Mouse (Mus musculus) liver (tissue): ENCODE measurements around the gene Rnls.

Experiments used
- DNase-seq: peaks from one replicate; pipeline ENCODE4 v3.0.0-alpha.2; 2020; ENCODE audit warnings: mixed read lengths

The Rnls gene

DNA sequence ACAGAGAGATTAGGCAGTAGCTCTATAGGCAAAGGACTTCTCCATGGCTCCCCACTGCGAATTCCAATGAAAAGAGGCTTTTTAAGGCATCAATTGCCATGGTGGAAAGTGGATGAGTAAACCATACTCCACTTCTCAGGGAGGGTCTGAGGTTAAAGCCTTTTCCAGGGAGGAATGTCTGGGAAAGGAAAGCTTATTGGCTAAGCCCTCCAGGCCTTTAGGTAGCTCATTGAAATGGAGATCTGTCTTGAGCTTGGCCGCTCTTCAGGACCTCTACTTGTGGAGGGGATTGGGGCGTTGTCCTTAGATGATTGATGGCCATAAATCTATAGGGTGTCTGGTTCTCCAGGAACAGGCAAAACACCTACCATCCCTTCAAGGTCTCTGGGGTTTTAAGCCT lies 213.2 kb downstream of the Rnls start:
- no peak for DNase-seq

DNA sequence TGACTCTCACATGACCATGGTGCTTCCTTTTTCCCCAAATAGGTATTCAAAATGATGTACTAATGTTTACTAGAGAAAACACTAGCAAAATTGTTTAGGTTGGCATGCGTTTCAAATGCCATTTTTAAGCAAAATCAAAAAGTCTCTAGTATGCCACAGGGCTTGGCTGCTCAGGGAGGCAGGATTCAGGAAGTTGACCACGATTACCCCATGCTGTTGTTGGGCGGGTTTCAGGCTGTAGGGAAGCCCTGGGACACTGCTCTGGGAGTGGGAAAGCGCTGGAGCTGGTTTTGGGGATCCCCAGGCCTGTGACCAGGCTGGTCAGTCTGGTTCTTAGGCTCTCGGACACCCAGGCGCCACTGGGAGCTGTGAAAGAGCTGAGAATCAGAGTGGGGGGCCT lies 213.7 kb downstream of the Rnls start:
- DNase-seq, result no peak

DNA sequence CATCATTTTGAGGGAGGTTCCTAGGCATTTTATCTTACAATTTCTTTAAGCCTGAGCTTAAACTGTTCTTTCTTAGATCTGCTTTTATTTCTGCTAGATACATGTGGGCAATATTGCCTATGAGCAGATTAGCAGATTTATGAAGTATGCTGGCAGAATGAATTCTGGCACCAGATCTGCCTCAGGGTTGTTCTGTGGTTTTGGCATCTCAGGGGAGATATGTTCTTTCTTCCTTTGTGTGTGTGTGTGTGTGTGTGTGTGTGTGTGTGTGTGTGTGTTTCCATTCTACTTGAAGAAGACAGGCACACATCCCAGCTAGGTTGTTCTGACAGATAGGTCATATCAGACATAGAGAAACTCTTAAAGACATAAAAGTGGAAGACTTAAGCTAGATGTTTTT lies 218.1 kb downstream of the Rnls start:
- DNase-seq, result no peak

DNA sequence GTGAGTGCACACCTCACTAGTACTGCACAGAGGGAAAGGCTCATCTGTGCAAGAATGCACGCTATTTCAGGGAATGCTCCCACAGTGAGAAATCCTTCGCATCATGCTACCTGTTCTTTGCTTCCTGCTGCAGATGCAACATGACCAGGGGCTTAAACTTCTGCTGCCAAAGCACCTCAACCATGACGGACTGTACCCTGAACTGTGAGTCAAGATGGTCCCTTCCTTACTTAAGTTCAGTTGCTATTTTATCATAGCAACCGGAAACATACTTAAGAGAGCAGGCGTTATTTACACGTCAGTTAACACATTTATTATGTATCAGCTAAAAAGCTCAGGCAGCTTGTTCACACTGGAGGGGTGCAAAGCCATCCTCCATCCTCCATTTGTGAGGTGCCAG lies 222.2 kb downstream of the Rnls start:
- DNase-seq, result no peak

DNA sequence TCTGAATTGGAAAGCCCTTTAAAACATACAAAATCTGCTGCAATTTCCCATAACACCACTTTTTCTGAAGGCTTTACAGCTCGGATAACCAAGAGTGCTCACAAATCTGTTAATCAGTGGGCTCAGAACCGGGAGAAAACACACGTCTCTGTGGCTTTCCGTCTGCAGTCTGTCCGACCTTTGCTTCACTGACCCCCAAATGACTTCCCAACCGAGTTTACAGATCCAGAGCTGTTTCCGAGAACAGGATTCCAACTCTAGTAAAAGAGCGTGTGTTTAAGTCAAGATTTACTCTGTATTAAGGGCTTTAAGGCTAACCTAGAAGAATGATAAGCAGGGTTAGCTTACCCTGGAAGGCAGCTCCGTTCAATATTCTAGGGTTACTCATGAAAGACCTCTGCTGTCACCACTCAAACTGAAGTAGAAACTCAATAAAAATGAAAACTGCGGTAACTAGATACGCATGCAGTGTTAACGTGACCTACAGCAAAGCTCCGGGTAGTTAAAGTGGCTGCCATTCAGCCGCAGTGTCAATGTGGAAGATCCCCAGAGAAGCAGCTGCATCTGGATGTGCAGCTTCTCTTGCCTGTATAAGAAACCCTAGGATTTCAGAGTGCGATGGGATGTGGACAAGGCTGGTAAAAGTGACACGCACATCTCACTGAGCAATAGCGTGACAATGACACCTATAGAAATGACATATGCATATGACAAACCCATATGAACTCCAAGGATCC lies 224.4 kb downstream of the Rnls start:
- no peak for DNase-seq

DNA sequence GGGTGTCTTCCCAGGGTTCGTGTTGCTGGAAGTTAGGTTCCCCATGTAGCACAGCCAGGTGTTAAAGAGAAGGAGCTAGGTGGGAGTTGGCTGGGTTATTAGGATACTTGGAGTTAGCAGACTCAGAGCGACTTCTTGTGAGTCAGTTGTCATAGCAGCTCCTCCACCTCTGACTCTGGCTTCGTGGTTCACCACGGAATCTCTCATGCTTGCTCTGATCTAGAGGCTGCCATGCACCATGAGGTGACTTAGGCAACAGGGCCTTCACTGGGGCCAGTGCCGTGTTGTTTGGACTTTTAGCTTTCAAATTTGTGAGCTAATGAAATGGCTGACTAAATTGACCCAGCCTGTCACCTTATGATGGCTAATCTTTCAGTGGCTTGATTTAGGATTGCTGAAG lies 227.3 kb downstream of the Rnls start:
- DNase-seq, result no peak

DNA sequence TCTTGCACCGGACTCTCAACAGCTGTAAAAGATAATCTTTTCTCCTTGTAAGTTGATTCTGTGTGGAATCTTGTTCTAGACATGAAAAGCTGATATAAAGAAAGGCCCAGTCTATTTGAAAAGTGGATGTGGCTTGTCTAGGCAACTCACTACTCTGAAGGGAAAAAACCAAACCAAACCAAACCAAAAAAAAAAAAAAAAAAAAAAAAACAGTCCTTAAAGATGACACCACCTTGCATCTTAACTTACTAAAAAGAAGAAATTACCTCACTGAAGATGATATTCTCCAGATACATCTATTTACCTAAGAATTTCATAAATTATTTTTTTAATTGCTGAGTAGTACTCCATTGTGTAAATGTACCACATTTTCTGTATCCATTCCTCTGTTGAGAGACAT lies 230.2 kb downstream of the Rnls start:
- DNase-seq, result no peak

DNA sequence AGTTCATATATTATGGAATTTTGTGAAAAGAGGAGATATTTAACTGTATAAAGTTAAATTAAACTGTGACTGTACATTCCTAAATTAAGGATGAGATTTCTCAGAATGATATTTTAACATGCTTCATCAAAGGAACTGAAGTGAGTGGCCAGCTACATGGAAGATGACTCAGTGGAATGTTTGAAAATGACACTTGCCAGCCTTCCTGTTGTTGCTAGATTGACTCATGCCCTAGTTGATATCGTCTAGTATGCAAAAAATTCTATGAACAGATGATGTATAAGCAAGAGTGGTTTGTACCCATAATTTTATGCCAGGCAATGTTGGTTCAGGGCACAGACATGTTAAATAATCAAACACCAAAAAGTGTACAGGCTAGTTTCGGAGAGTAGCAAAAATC lies 232.2 kb downstream of the Rnls start:
- no peak for DNase-seq

DNA sequence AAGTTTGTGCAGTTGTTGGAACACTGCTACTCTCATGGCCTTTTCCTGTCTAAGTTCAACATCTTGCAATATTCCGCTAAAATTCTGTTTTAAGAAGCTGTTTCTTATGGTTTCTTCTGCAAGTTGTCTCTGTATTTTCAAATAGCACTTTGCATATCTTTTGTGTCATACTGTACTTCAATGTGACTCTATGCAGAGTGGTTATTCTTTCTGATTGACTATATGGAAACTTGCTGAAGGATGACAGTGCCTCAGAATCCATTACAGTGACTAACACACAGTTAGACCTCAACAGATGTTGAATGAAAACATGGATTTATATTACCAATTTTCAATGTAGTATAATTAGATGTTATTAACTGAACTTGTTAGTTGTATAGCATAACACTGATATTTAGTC lies 232.9 kb downstream of the Rnls start:
- DNase-seq, result no peak

DNA sequence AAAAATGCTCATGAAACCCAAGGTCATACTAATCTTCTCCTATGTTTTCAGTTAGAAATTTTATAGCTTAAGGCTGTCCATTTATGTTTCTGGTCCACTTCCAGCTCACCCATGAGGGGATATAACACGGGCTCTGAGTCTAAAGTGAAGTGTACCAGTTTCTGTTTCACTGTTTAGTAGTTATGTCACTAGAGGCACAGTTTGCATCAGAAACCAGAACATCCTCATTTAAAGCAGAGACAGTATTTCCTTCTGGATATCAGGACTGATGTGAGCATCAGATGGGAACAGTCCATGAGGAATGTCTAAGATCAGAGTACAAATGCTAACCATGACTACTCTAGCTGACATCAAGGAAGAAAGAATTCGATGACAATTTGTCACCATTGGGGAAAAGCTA lies 233.9 kb downstream of the Rnls start:
- no peak for DNase-seq

DNA sequence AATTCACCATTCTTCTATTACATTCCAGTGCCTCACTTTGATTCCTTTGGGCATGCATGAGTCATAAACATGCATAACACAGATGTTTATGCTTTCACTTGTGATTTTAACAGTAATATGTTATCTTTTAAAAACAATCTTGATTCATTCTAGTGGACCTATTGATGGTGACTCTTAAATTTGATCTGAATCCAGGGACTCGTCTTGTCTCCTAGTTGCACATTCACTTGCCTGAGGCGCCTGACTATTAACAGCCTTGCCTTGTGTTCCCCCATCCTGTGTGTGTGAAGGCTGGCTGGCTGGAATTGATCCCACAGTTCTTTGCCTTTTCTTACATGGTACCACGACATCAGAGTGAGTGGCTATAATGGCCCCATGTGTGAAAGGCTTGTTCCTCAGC lies 243.7 kb downstream of the Rnls start:
- DNase-seq, result no peak

DNA sequence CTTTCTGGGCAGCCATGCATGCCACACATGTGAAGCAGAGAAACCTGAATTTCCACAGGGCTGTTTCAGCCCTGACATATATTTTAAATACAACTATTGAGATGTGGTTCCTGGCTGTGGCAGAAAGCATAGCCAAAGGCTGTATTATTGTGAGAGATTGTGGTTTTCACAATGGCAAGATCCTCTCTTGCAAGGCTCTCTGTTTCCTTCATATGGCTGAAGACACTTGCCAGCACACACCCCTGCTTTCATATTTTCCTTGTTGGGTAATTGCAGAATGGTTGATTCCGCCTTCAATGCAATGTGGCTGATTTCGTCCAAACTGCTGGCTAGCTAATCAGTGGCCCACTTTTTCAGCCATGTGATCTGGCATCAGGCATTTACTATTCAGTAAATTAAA lies 248.9 kb downstream of the Rnls start:
- DNase-seq, result no peak

DNA sequence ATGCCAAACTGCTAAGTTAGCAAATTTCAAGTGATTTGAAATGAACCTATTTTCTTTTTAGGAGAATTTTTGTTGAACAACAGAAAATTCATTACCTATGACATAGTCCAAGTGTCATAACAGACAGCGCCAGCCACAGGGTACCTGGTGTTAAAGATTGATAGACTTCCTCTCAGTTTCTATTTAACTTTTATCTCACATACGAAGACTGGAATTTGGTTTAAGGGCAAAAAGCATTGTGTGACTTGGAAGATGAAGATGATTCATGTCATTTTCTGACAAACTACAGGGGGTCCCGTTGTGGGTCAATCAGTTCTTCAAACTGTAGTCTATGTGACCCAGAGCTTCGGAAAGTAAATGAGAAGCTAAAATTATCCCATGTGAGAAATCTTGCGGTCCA lies 254.8 kb downstream of the Rnls start:
- no peak for DNase-seq

DNA sequence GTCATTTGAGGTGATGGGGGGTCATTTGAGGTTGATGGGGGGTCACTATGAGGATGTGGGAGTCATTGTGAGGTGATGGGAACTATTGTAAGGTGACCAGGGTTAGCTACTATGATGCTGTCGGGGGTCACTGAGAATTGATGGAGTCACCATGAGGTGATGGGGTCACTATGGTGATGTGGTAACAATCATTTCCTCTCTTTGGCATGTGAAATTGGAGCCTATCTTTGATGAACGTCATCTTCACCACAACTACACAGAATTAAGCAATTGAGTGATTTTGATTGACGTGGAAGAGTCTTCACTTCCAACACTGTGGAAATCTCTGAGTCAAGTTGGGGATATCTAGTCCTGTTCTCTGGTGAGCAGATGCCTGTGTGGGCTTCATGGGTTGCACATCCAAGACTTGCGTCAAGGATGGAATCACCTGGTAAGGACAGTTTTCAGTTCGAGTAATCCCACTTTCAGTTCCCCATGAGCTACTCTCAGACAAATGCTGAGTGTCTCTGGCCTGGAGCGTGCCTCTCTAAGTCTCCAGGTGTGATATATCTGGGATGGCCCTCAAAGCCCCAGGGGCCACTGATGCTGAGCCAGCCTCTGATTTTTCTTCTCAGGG lies 269.4 kb downstream of the Rnls start:
- DNase-seq, result no peak

DNA sequence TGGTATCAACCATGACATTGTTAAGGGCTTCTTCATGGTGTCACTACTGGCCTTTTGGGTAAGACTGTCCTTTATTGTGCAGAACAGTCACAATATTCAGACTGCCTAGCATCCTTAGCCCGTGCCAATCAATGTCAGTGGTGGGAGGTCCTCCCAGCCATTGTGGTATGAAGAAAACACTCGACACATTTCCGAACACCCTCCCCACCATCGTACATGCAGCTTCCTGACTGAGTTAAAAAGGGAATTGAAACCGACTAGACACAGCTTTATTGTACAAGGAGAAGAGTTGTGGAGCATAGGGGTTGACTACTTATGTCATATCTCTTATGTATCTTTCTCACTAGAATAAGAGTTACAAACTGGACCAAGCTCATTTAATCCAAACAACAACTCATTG lies 272.1 kb downstream of the Rnls start:
- DNase-seq, result no peak

DNA sequence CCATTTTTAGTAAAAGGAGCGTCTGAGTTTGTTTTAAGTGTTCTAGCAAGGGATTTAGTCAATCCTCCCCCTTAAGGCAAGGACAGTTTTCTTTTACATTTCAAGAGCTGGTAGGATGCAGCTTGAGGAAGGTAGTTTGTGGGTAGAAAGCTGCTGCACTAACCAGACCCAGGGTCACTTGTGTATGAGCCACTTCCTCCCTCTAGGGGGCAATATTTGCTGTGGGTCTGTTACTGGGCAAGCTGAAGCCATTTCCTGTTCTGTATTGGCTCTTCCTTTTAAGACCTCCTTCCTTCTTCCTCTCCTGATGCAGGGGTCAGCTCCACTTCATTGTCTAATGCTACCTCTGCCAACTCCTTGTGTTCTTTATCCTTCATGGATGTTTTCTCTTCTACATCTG lies 273.2 kb downstream of the Rnls start:
- no peak for DNase-seq

DNA sequence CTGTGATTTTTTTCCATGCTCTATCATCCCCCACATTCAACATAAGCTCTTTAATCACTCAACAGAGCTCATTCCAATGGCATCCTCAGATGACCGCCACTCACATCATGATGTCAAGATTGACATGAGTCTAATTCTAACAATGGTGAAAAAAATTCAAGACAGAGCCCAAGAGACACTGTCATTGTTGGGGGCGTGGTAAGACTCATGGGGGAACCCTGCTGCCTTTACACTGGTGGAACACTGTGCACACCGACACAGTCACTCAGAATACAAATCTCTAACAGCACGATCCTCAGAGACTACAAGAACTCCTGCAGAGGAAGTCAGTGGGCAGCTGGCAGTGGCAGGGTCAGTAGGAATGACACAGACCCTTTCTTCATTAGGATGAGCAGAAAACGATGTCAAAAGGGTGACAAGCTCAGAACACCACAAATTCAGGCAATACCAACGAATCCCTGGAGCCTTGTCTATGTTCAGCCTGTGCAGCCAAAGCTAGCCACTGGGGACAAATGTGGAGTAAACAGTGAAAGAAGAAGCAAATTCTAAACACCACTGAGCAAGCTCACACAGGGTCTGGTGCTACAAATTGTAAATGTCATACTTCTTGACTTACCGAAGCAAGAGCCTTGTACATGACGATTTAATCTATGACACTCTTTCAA lies 277.3 kb downstream of the Rnls start:
- no peak for DNase-seq

DNA sequence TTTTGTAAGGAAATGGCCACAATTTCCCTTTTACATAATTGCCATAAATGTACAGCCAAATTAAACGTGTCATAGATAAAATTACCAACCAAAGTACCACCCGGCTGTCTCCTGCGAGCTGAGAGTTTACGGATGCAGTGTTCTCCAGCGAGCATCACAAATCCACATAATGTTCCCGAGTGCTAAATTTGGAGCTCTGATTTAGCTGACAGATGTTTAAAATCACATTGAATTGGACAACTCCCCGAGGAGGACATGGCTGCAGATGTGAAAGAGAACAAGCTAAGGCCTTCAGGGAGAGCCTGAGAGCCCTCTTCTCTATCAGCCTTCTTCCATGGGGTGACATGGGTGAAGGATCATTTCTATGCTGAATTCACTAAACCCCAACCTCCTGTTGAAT lies 278.3 kb downstream of the Rnls start:
- DNase-seq, result no peak

DNA sequence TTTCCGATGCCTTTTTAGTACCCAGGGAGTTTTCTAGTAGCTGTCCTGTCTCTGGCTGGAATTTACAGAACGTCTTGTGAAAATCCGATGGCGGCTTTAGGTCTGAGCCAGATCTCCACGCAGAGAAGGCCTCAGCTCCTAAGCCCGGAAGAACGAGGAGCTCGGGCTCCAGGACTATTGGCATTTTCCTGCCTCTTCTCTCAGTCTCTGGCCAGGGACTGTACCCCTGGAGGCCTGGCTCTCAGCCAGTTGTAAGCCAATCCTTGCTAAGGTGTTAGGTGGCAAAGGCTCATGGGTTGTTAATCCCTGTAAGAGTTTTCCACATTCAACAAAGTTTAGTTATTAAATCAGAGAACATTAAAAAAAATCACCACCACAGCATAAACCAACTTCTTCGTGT lies 281.7 kb downstream of the Rnls start:
- DNase-seq, result no peak

DNA sequence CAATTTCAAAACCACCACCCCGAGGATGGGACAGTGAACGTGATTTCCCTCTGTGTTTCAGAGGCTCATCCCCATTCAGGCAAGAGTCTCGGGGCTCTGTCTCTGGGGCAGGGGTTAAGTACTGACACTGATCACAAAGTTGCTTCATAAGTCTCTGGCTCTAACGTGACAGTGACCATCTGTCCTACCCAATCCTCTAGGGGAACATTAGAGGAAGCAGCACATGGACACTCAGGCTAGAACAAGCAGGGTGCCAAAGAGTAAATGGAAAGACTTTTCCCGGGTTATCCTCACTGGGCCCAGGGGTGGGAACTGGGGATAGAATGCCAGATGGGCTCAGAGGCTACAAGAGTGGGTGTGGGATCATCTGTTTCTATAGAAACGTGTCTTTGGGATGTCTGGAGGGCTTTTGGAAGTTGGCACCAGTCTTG lies 282.1 kb downstream of the Rnls start:
- DNase-seq, result no peak

DNA sequence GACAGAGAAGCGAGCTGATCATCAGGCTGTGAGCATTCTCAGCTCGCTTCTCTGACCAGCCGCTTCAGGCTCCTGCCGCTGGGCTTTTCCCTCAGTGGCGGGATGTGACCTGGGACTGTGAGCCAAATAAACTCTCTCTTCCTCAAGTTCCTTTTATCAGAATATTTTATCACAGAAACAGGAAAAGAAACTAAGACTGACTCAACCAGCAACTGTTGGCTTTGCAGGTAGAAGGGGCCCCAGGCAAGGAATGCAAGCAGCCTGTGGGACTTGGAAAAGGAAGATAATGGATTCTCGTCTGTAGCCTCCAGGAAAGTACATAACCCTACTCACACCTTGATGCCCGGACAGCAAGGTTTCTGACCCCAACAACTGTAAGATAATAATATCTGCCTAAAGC lies 283.0 kb downstream of the Rnls start:
- DNase-seq, result no peak

DNA sequence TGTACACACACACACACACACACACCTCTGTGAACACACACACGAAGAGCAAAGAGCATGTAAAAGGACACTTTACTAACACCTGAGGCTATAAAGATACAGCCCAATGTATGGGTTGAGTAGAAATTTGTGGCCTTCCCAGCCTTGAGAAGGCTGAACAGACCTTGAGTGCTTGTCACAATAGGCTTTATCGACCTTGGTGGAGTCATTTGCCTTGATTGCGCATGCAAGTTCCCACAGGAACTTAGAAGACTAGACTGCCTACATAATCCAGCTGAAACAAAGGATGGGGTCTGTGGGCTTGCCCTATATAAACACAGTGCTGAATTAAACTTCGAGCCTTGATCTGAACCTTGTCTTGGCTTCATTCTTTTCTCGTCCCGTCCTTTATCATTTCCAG lies 288.2 kb downstream of the Rnls start:
- no peak for DNase-seq

DNA sequence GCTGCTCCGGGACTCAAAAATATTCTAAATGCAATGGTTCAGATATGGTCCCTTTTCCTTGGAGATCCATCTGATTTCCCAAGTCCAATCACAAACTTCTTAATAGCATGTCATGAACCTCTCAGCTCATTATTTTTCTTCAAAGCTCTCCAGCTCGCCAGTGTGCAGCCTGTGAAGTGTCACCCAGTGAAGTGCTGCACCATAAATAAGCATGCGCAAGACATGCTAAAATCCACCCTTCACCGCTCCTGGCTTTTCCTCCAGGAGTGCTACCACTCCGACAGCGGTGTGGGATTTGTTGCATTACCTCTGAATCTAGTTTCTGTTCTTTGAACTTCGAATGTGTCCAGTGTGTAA lies 289.3 kb downstream of the Rnls start:
- DNase-seq, result no peak

DNA sequence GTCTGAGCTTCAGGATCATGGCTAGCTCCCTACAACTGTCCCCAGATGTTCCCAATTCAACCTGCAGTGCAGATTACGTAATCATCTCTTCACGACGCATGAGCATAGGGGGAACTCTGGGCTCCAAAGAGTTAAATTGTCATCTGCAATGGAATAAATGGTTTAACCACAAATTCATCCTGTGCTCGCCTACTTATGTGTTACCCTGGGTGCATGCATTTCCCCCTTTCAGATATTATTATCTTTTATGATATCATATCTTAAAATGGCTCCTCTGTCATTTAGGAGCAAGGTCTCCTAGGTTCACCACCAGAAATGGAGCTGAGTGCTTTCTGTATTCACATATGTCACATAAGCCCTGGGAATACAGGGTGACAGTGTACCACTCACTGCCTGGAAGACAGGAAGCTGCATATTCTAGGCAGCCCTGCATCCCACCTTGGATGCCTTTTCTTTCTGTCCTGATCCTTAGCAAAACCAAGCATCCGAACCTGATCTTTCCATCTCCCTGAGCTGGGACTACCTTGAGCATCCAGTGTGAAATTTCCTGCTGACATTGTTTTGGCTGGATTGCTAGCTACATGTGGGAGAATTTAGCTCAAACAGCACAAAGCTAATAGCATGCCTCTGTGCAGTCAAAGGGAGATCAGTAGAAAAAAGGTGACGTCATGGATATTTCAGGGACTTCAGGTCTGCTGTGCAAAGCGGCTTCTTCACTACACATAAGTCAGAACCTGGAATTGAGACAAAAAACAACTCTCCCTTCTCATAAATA lies 289.9 kb downstream of the Rnls start:
- no peak for DNase-seq
